In the genomic region with DNA sequence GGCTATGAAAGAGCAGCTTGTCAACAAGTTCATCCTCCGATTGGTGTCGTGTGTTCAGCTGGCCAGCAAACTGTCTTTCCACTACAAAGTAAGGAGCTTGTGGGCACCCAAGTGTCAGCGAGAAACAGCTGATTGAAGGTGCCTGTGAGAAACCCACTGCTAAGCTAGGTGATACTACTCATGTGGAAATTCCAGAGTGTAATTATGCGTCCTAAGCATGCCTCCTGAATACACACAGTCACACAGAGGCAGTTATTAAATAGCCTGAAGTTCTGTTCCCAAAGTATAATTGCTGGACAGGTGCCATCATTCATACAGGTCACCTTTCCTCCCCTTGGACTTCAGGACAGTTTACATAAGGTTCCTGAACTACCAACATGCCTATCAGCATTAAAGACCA, we compare ENCODE assay signal across 17 mouse cellular contexts. TPM values are rescaled to one million over a fixed set of nuclear protein-coding genes. Genes with fewer than 3 reads are reported as not detected.
DNase-seq lines count a peak whose midpoint lies in the region; ATAC-seq and TF ChIP-seq lines count a peak whose summit lies in the region.
"Had no signal": no experiment of that assay in that cellular context is flagged by ENCODE, and none has a peak within 500 bp of the region (broad histone marks: within the 10 kb centered on the region; RNA-seq: fewer than 3 reads in every experiment).

No protein-coding gene starts in this region.

- H3K4me3 ChIP-seq in lung, embryonic 16.5 days (ENCODE audit: low read length): no peak overlapping the region
- no peak overlapping the region for H3K4me3 ChIP-seq in lung, adult 2 months (replicated peaks; ENCODE audit: extremely low read depth, low read depth, low read length)
- H3K4me3 ChIP-seq in kidney, adult 2 months (ENCODE audit: insufficient read depth, low read depth, low read length): no peak overlapping the region
- no peak overlapping the region for H3K4me3 ChIP-seq in kidney, embryonic 15.5 days (replicated peaks)
- no peak overlapping the region for H3K4me3 ChIP-seq in stomach, postnatal 0 days (ENCODE audit: low read depth, low read length)
- H3K4me3 ChIP-seq: forebrain, embryonic 12.5 days; heart, embryonic 12.5 days; hindbrain, embryonic 10.5 days had no signal

- no peak for ATAC-seq in lung, embryonic 16.5 days (ENCODE audit: low read depth)
- no peak for ATAC-seq in kidney, embryonic 15.5 days (replicated peaks; ENCODE audit: low FRiP score)
- peak; percentile 74 for ATAC-seq in stomach, postnatal 0 days (ENCODE audit: low FRiP score, low TSS enrichment)
- ATAC-seq: forebrain, postnatal 0 days had no signal

- no peaks in the 10 kb centered on the region for H3K27me3 ChIP-seq in lung, embryonic 16.5 days (ENCODE audit: control insufficient read depth, insufficient read depth, low read depth, low read length)
- H3K27me3 ChIP-seq in kidney, adult 2 months (replicated peaks; ENCODE audit: control insufficient read depth, insufficient read depth, low read length): no peaks in the 10 kb centered on the region
- H3K27me3 ChIP-seq in kidney, embryonic 15.5 days: no peaks in the 10 kb centered on the region
- H3K27me3 ChIP-seq in stomach, postnatal 0 days (ENCODE audit: control insufficient read depth, insufficient read depth, low read length): no peaks in the 10 kb centered on the region

- H3K27ac ChIP-seq in lung, embryonic 16.5 days (ENCODE audit: low read length): no peak overlapping the region
- H3K27ac ChIP-seq in kidney, adult 2 months (ENCODE audit: insufficient read depth, low read depth, low read length): peak overlapping the region; percentile 91
- H3K27ac ChIP-seq in kidney, embryonic 15.5 days: peak overlapping the region; percentile 77
- H3K27ac ChIP-seq in stomach, postnatal 0 days (replicated peaks): 0 out of 2 replicates have a peak overlapping the region, but pooled peaks have one; percentile 10
- H3K27ac ChIP-seq: forebrain, embryonic 12.5 days; hindbrain, embryonic 10.5 days; hindbrain, embryonic 14.5 days had no signal

- H3K4me1 ChIP-seq in lung, embryonic 16.5 days (replicated peaks; ENCODE audit: control insufficient read depth, insufficient read depth, low read length): peaks cover 5% of the 10 kb centered on the region; the same call in 1 of the 2 replicates
- no peaks in the 10 kb centered on the region for H3K4me1 ChIP-seq in lung, adult 2 months (ENCODE audit: control insufficient read depth, insufficient read depth, low read length)
- peaks cover 26% of the 10 kb centered on the region for H3K4me1 ChIP-seq in kidney, adult 2 months (ENCODE audit: control insufficient read depth, insufficient read depth, low read length)
- H3K4me1 ChIP-seq in kidney, embryonic 15.5 days: peaks cover 46% of the 10 kb centered on the region
- H3K4me1 ChIP-seq in stomach, postnatal 0 days (replicated peaks; ENCODE audit: control insufficient read depth, insufficient read depth): no peaks in the 10 kb centered on the region

- WGBS in lung, embryonic 16.5 days: 61% methylated on average over 4 of the region's 4 CpGs
- 65% methylated on average over 4 of the region's 4 CpGs for WGBS in lung, adult 2 months
- 38% methylated on average over 4 of the region's 4 CpGs for WGBS in kidney, adult 2 months
- WGBS in kidney, embryonic 15.5 days: 40% methylated on average over 4 of the region's 4 CpGs
- 61% methylated on average over 4 of the region's 4 CpGs for WGBS in stomach, postnatal 0 days

- TF ChIP-seq POLR2A in lung, adult 2 months (IDR thresholded peaks at IDR 0.05; ENCODE audit: borderline replicate concordance, extremely low read depth, low read depth, low read length): no peak
- no peak for TF ChIP-seq POLR2A in kidney, adult 2 months (IDR thresholded peaks at IDR 0.05; ENCODE audit: low read depth, low read length)

- DNase-seq in lung, adult 2 months: no peak
- peak; percentile 85 for DNase-seq in kidney, adult 2 months
- DNase-seq in stomach, postnatal 0 days (ENCODE audit: low spot score): no peak
- no peak for DNase-seq in layer of hippocampus, postnatal 14 days (ENCODE audit: low spot score in 2 of 2)
- no peak for DNase-seq in right cerebral cortex, postnatal 10 days (ENCODE audit: low spot score in 2 of 2)
- DNase-seq: adrenal gland, adult 8-10 months; adrenal gland, postnatal 36 days; cerebellum, adult 2 months; cerebellum, postnatal 10 days; forebrain, postnatal 0 days; gastrocnemius, postnatal 14 days had no signal

- no peaks in the 10 kb centered on the region for H3K9me3 ChIP-seq in lung, embryonic 16.5 days (ENCODE audit: control insufficient read depth, low read length)
- H3K9me3 ChIP-seq in kidney, embryonic 15.5 days (replicated peaks): no peaks in the 10 kb centered on the region
- H3K9me3 ChIP-seq in stomach, postnatal 0 days (ENCODE audit: control insufficient read depth, low read length): no peaks in the 10 kb centered on the region
- H3K9me3 ChIP-seq: forebrain, embryonic 12.5 days; heart, embryonic 12.5 days; hindbrain, embryonic 10.5 days had no signal

- peak overlapping the region; percentile 21; the same call in 1 of the 2 replicates for H3K9ac ChIP-seq in lung, embryonic 16.5 days (ENCODE audit: low read length)
- H3K9ac ChIP-seq in kidney, embryonic 15.5 days: no peak overlapping the region
- H3K9ac ChIP-seq in stomach, postnatal 0 days (ENCODE audit: low read length): no peak overlapping the region
- H3K9ac ChIP-seq: forebrain, embryonic 12.5 days; forebrain, postnatal 0 days; heart, embryonic 12.5 days; hindbrain, embryonic 14.5 days had no signal

- H3K4me2 ChIP-seq in lung, embryonic 16.5 days (ENCODE audit: low read depth, low read length): no peak overlapping the region
- H3K4me2 ChIP-seq in kidney, embryonic 15.5 days: no peak overlapping the region
- H3K4me2 ChIP-seq in stomach, postnatal 0 days (replicated peaks; ENCODE audit: low read depth): no peak overlapping the region
- H3K4me2 ChIP-seq: forebrain, embryonic 12.5 days; heart, embryonic 12.5 days; hindbrain, embryonic 14.5 days had no signal

- no peak for TF ChIP-seq EP300 in stomach, postnatal 0 days (optimal IDR thresholded peaks at IDR 0.05)

- H3K36me3 ChIP-seq in lung, embryonic 16.5 days (ENCODE audit: control insufficient read depth, insufficient read depth, low read length): peaks cover 2% of the 10 kb centered on the region; the same call in 1 of the 2 replicates
- H3K36me3 ChIP-seq in kidney, adult 2 months (ENCODE audit: control insufficient read depth, insufficient read depth, low read length): peaks cover 4% of the 10 kb centered on the region
- peaks cover 25% of the 10 kb centered on the region for H3K36me3 ChIP-seq in kidney, embryonic 15.5 days
- peaks cover 5% of the 10 kb centered on the region; the same call in 1 of the 2 replicates for H3K36me3 ChIP-seq in stomach, postnatal 0 days (ENCODE audit: control insufficient read depth, insufficient read depth, low read length)

- no peak for TF ChIP-seq CTCF in lung, adult 2 months (IDR thresholded peaks at IDR 0.05; ENCODE audit: insufficient read depth, low read length)
- TF ChIP-seq CTCF in kidney, adult 2 months (conservative IDR thresholded peaks at IDR 0.05; ENCODE audit: insufficient read depth, insufficient read length, low read depth, low read length): no peak
- TF ChIP-seq CTCF in stomach, postnatal 0 days (IDR thresholded peaks at IDR 0.05; ENCODE audit: low read depth): no peak

RNA-seq across cellular contexts. Expression of gene Coa3, which starts 4.9 kb away (rescaled TPM):
- polyA plus RNA-seq in lung, embryonic 16.5 days (2015; fragmentation: Nextera tagmentation; extraction: Ambion mirVana): 184 and 187 TPM in 2 replicates
- polyA plus RNA-seq in lung, adult 2 months (2012; rRNA removed): 194 and 283 TPM in 2 replicates
- polyA plus RNA-seq in kidney, adult 2 months (2012; rRNA removed): 540 and 572 TPM in 2 replicates
- 185 and 195 TPM in 2 replicates for polyA plus RNA-seq in kidney, embryonic 15.5 days (2015; fragmentation: Nextera tagmentation; extraction: Ambion mirVana)
- polyA plus RNA-seq in stomach, postnatal 0 days (2015; fragmentation: Nextera tagmentation; extraction: Ambion mirVana): 175 and 180 TPM in 2 replicates
- 10 to 100 TPM; 82.2 to 93.7 TPM for total RNA-seq in layer of hippocampus, postnatal 14 days (2021)

RNA-seq across cellular contexts. Expression of gene Cntd1, which starts 5.0 kb away (rescaled TPM):
- 1.9 and 3.2 TPM in 2 replicates for polyA plus RNA-seq in lung, embryonic 16.5 days (2015; fragmentation: Nextera tagmentation; extraction: Ambion mirVana)
- polyA plus RNA-seq in lung, adult 2 months (2012; rRNA removed): 0.22 and 0.59 TPM in 2 replicates
- 1.3 and 1.6 TPM in 2 replicates for polyA plus RNA-seq in kidney, adult 2 months (2012; rRNA removed)
- 1.6 and 3.1 TPM in 2 replicates for polyA plus RNA-seq in kidney, embryonic 15.5 days (2015; fragmentation: Nextera tagmentation; extraction: Ambion mirVana)
- 0.30 and 0.33 TPM in 2 replicates for polyA plus RNA-seq in stomach, postnatal 0 days (2015; fragmentation: Nextera tagmentation; extraction: Ambion mirVana)
- under 1 TPM; 0.33 to 0.46 TPM for total RNA-seq in layer of hippocampus, postnatal 14 days (2021)

RNA-seq across cellular contexts. Expression of gene Becn1, which starts 18.3 kb away (rescaled TPM):
- polyA plus RNA-seq in lung, embryonic 16.5 days (2015; fragmentation: Nextera tagmentation; extraction: Ambion mirVana): 136 and 151 TPM in 2 replicates
- 70.3 and 97.9 TPM in 2 replicates for polyA plus RNA-seq in lung, adult 2 months (2012; rRNA removed)
- polyA plus RNA-seq in kidney, adult 2 months (2012; rRNA removed): 61.9 and 89.5 TPM in 2 replicates
- polyA plus RNA-seq in kidney, embryonic 15.5 days (2015; fragmentation: Nextera tagmentation; extraction: Ambion mirVana): 162 and 166 TPM in 2 replicates
- polyA plus RNA-seq in stomach, postnatal 0 days (2015; fragmentation: Nextera tagmentation; extraction: Ambion mirVana): 102 and 110 TPM in 2 replicates
- 100 to 1,000 TPM; 182 to 185 TPM for total RNA-seq in layer of hippocampus, postnatal 14 days (2021)

RNA-seq across cellular contexts. Expression of gene Wnk4, which starts 23.4 kb away (rescaled TPM):
- polyA plus RNA-seq in lung, embryonic 16.5 days (2015; fragmentation: Nextera tagmentation; extraction: Ambion mirVana): 5.3 and 5.8 TPM in 2 replicates
- polyA plus RNA-seq in lung, adult 2 months (2012; rRNA removed): 6.5 and 10.4 TPM in 2 replicates
- 134 and 160 TPM in 2 replicates for polyA plus RNA-seq in kidney, adult 2 months (2012; rRNA removed)
- 25.5 and 27.2 TPM in 2 replicates for polyA plus RNA-seq in kidney, embryonic 15.5 days (2015; fragmentation: Nextera tagmentation; extraction: Ambion mirVana)
- 15.9 and 18.4 TPM in 2 replicates for polyA plus RNA-seq in stomach, postnatal 0 days (2015; fragmentation: Nextera tagmentation; extraction: Ambion mirVana)
- 1 to 10 TPM; 6.9 to 9.4 TPM for total RNA-seq in layer of hippocampus, postnatal 14 days (2021)

RNA-seq across cellular contexts. Expression of gene Vps25, which starts 30.3 kb away (rescaled TPM):
- polyA plus RNA-seq in lung, embryonic 16.5 days (2015; fragmentation: Nextera tagmentation; extraction: Ambion mirVana): 132 and 135 TPM in 2 replicates
- polyA plus RNA-seq in lung, adult 2 months (2012; rRNA removed): 82.9 and 97.4 TPM in 2 replicates
- polyA plus RNA-seq in kidney, adult 2 months (2012; rRNA removed): 112 and 116 TPM in 2 replicates
- polyA plus RNA-seq in kidney, embryonic 15.5 days (2015; fragmentation: Nextera tagmentation; extraction: Ambion mirVana): 135 and 147 TPM in 2 replicates
- 141 and 157 TPM in 2 replicates for polyA plus RNA-seq in stomach, postnatal 0 days (2015; fragmentation: Nextera tagmentation; extraction: Ambion mirVana)
- 10 to 100 TPM; 72.3 to 80.9 TPM for total RNA-seq in layer of hippocampus, postnatal 14 days (2021)
